Mouse (Mus musculus): Measurements from ENCODE around the gene Olfr1275.

Olfr1275 gene

GRCm38 (mm10) chr2:111235186-111235585 is at the start of gene Olfr1275:
Olfr1275 (minus strand) TSS chr2:111235286.
- no peak for DNase-seq (ENCODE audit: low spot score in 2 of 2)

- no peak for DNase-seq (ENCODE audit: low spot score in 2 of 2)
These were observed 38.9 kb upstream of the Olfr1275 start, which contains the start of gene Olfr1277 for GRCm38 (mm10) chr2:111274006-111274405. Olfr1277 (minus strand) TSS chr2:111274106.

GRCm38 (mm10) chr2:111254216-111254615 is 19.1 kb upstream of the Olfr1275 start, which contains the start of gene Olfr1276:
Olfr1276 (plus strand) TSS chr2:111254516.
- no peak for DNase-seq (ENCODE audit: low spot score in 2 of 2)

- DNase-seq (ENCODE audit: low spot score in 2 of 2), result no peak
These were observed 5.6 kb downstream of the Olfr1275 start, which contains the start of gene 4930430A15Rik for GRCm38 (mm10) chr2:111229502-111229901. 4930430A15Rik (minus strand) TSS chr2:111229602.

- DNase-seq (ENCODE audit: low spot score in 2 of 2), result no peak
These were observed 53.0 kb downstream of the Olfr1275 start for GRCm38 (mm10) chr2:111182068-111182467.

Measured in spleen, postnatal 14 days (tissue).